Mouse (Mus musculus) stomach, postnatal 0 days (tissue): ENCODE measurements around the gene Nrde2.

ENCODE experiments used
- CTCF ChIP-seq: IDR thresholded peaks from 2 replicates; pipeline ENCODE4 v1.5.1; 2016; ENCODE audit warnings: antibody characterized with exemption, low read depth, mild to moderate bottlenecking, moderate library complexity
- EP300 ChIP-seq: optimal IDR thresholded peaks from 2 replicates; pipeline ENCODE3; 2016; ENCODE audit warnings: antibody characterized with exemption

DNA sequence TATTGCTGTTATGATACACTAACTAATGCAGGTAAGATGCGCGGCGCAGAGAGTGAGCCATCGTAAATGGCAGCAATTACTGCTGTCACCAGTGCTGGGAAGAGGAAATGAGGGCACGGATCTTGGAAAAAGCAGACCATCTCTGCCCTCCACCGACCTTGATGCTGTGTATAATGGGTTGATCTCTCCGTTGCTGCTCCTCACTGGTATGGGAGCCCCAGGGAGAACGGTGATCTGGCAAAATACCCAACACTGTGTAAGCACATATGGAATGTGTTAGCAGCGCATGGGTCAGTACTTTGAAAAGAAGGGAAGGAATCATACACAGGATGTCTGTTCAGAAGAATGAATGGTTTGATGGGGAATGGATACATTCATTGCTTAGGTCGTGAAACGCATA lies 66.4 kb downstream of the Nrde2 start:
- TF ChIP-seq EP300 = no peak
- TF ChIP-seq CTCF = no peak
